Comparison of ENCODE assay signal across 8 mouse cellular contexts in genomic region chr7:88097715-88098114, GRCm38 (mm10).
DNase-seq lines count a peak whose midpoint lies in the region.

No protein-coding gene starts in this region.

- DNase-seq in ES-CJ7 (ENCODE audit: low read depth, low spot score) = peak; percentile 64
- DNase-seq in adrenal gland, postnatal 14 days = peak; percentile 63
- peak; percentile 31 for DNase-seq in fibroblast of lung, adult 2 months (ENCODE audit: low read depth)
- peak; percentile 55 to 71 for DNase-seq in heart, postnatal 36 days
- peak; percentile 68 for DNase-seq in layer of hippocampus, adult 11-12 months (ENCODE audit: low spot score)
- peak; percentile 89 for DNase-seq in lung, postnatal 36 days
- DNase-seq in right cerebral cortex, postnatal 25 days = peak; percentile 38
- peak; percentile 68 to 70 for DNase-seq in urinary bladder, postnatal 36 days (ENCODE audit: low spot score in 2 of 2)

- intact Hi-C loops in heart, postnatal 36 days (cut with DNase I) = loop anchor here (1.0 to 5.0 kb wide), 3 partner anchors 260 to 1030 kb away; no protein-coding TSS in a partner anchor

Comparison
In these comparisons a context has a peak if more than half of its experiments do, and no peak if none do; other contexts are left out.
1. Peak in every context shown above with its lines: DNase-seq.
2. DNase-seq: peak in every context shown above with its lines; median percentile 89 in lung, postnatal 36 days; 69 in urinary bladder, postnatal 36 days; 68 in layer of hippocampus, adult 11-12 months; 64 in ES-CJ7; 63 in adrenal gland, postnatal 14 days; 63 in heart, postnatal 36 days; 38 in right cerebral cortex, postnatal 25 days; 31 in fibroblast of lung, adult 2 months.